Mouse (Mus musculus): ENCODE data around the gene G0s2. TPM values are rescaled to one million over a fixed set of nuclear protein-coding genes. Genes with fewer than 3 reads are reported as not detected.
"Not testable (repeated sequence)": the region's sequence is repeated elsewhere in the genome, so short reads cannot be mapped to it uniquely, and the experiment has no call there.

Gene G0s2
- polyA plus RNA-seq, 1 experiment: 1.5 TPM

DNA sequence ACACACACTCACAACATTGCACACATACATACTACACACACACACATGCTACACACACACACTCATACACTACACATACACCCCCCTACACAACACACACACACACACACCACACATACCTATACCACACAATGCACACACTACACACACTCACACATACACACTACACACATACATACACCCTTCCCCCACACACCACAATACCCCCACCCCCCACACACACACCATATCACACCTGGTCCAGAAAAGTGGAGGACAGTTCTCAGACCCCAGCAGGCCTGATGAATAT, 16.8 kb downstream of the G0s2 start:
- TF ChIP-seq GATA1 (IDR thresholded peaks at IDR 0.05; ENCODE audit: borderline replicate concordance, low read length): no peak
- TF ChIP-seq FLI1 (IDR thresholded peaks at IDR 0.05; ENCODE audit: low read length): no peak
- Histone ChIP-seq H3K4me3 (replicated peaks) (no peak overlapping the region), H3K9me3 (no peaks in the 10 kb centered on the region), H3K27me3 (replicated peaks) (peaks cover 3% of the 10 kb centered on the region), H3K36me3 (replicated peaks; ENCODE audit: low read length) (no peaks in the 10 kb centered on the region), H3K4me1 (no peaks in the 10 kb centered on the region)

GRCm38 (mm10) chr1:193255488-193256288, 17.3 kb downstream of the G0s2 start:
- Histone ChIP-seq H3K27me3 (replicated peaks) (peaks cover 3% of the 10 kb centered on the region), H3K4me3 (replicated peaks) (no peak overlapping the region), H3K9me3 (no peaks in the 10 kb centered on the region), H3K36me3 (replicated peaks; ENCODE audit: low read length) (no peaks in the 10 kb centered on the region), H3K4me1 (no peaks in the 10 kb centered on the region)
- TF ChIP-seq GATA1 (IDR thresholded peaks at IDR 0.05; ENCODE audit: borderline replicate concordance, low read length): no peak
- TF ChIP-seq FLI1 (IDR thresholded peaks at IDR 0.05; ENCODE audit: low read length): no peak

GRCm38 (mm10) chr1:193255032-193255431, 18.0 kb downstream of the G0s2 start:
- no peaks in the 10 kb centered on the region for H3K36me3 ChIP-seq (replicated peaks; ENCODE audit: low read length)
- no peak for TF ChIP-seq GATA1 (IDR thresholded peaks at IDR 0.05; ENCODE audit: borderline replicate concordance, low read length)
- TF ChIP-seq FLI1 (IDR thresholded peaks at IDR 0.05; ENCODE audit: low read length): no peak
- no peaks in the 10 kb centered on the region for H3K4me1 ChIP-seq

DNA sequence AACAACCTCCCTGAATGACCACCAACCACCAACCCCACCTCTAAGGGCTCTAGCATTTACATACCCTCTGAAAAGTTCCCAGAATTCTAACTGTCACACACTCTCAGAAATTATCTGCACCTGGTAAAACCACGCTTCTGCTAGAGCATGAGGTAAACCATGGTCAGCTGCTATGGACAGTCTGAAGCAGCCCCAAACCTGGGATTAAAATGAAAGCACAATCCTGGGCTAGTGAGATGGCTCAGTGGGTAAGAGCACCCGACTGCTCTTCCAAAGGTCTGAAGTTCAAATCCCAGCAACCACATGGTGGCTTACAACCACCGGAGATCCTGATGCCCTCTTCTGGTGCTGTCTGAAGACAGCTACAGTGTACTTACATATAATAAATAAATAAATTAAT, 19.1 kb downstream of the G0s2 start:
- not testable (repeated sequence) for H3K36me3 ChIP-seq (replicated peaks; ENCODE audit: low read length); H3K9me3 ChIP-seq; H3K4me1 ChIP-seq; H3K27me3 ChIP-seq (replicated peaks); H3K4me3 ChIP-seq (replicated peaks)

More at GRCm38 (mm10) chr1:193255032-193255431, 18.0 kb downstream of the G0s2 start:
- Histone ChIP-seq H3K27me3 (replicated peaks) (peaks cover 3% of the 10 kb centered on the region), H3K4me3 (replicated peaks) (no peak overlapping the region), H3K9me3 (peaks cover 1% of the 10 kb centered on the region; the same call in 1 of the 2 replicates)

- no peaks in the 10 kb centered on the region for H3K36me3 ChIP-seq (replicated peaks; ENCODE audit: low read length)
- no peaks in the 10 kb centered on the region for H3K4me1 ChIP-seq
- H3K9me3 ChIP-seq: peaks cover 6% of the 10 kb centered on the region
- peaks cover 1% of the 10 kb centered on the region for H3K27me3 ChIP-seq (replicated peaks)
- no peak overlapping the region for H3K4me3 ChIP-seq (replicated peaks)
- no peak for TF ChIP-seq FLI1 (IDR thresholded peaks at IDR 0.05; ENCODE audit: low read length)
- no peak for TF ChIP-seq GATA1 (IDR thresholded peaks at IDR 0.05; ENCODE audit: borderline replicate concordance, low read length)
These were observed 20.4 kb downstream of the G0s2 start for GRCm38 (mm10) chr1:193252616-193253015.

- H3K27me3 ChIP-seq (replicated peaks): no peaks in the 10 kb centered on the region
- no peak overlapping the region for H3K4me3 ChIP-seq (replicated peaks)
- no peaks in the 10 kb centered on the region for H3K36me3 ChIP-seq (replicated peaks; ENCODE audit: low read length)
- H3K9me3 ChIP-seq: peaks cover 6% of the 10 kb centered on the region
- TF ChIP-seq FLI1 (IDR thresholded peaks at IDR 0.05; ENCODE audit: low read length): no peak
- no peak for TF ChIP-seq GATA1 (IDR thresholded peaks at IDR 0.05; ENCODE audit: borderline replicate concordance, low read length)
- no peaks in the 10 kb centered on the region for H3K4me1 ChIP-seq
These were observed 21.6 kb downstream of the G0s2 start for GRCm38 (mm10) chr1:193251386-193251785.

DNA sequence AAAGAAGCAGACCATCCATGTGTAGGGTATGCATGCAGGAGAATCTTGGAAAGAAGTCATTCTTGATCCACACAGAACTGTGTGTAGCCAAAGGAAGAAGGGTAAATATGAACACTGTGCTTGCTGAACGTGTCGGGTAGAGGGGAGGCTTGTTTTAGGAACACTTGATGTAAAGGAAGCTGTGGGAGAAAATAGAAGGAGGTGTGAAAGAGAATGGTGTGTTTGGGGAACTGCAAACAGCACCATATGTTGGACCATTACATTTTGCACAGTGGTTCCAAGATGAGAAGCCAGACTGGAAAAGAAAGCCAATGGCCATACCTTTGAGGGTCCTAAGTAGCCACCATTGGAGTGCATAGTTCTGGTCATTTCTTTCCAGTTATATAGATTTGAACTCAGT, 23.0 kb downstream of the G0s2 start:
- peaks cover 6% of the 10 kb centered on the region for H3K9me3 ChIP-seq
- TF ChIP-seq FLI1 (IDR thresholded peaks at IDR 0.05; ENCODE audit: low read length) (no peak), GATA1 (IDR thresholded peaks at IDR 0.05; ENCODE audit: borderline replicate concordance, low read length) (no peak)
- no peaks in the 10 kb centered on the region for H3K27me3 ChIP-seq (replicated peaks)
- no peaks in the 10 kb centered on the region for H3K4me1 ChIP-seq
- no peaks in the 10 kb centered on the region for H3K36me3 ChIP-seq (replicated peaks; ENCODE audit: low read length)
- H3K4me3 ChIP-seq (replicated peaks): no peak overlapping the region

DNA sequence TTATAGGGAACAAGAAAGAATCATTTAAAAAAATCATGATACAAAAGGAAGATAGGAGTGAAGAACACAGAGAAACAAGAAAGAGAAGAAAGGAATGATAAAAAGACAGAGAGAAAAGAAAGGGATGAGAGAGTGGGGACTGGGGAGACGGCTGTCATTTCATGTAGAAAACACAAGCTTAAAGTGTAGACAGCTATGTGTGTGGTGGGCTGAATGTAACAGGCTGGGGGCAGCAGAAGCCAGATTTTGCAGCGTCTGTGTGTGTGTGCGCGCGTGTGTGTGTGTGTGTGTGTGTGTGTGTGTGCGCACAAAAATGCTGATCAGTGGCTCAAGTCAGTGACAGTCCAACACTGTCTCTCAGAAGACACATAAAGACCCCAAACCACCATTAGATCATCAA, 28.8 kb downstream of the G0s2 start:
- peaks cover 4% of the 10 kb centered on the region for H3K27me3 ChIP-seq (replicated peaks)
- H3K4me3 ChIP-seq (replicated peaks): no peak overlapping the region
- no peaks in the 10 kb centered on the region for H3K9me3 ChIP-seq
- no peaks in the 10 kb centered on the region for H3K4me1 ChIP-seq
- H3K36me3 ChIP-seq (replicated peaks; ENCODE audit: low read length): no peaks in the 10 kb centered on the region
- TF ChIP-seq GATA1 (IDR thresholded peaks at IDR 0.05; ENCODE audit: borderline replicate concordance, low read length) (no peak), FLI1 (IDR thresholded peaks at IDR 0.05; ENCODE audit: low read length) (no peak)

DNA sequence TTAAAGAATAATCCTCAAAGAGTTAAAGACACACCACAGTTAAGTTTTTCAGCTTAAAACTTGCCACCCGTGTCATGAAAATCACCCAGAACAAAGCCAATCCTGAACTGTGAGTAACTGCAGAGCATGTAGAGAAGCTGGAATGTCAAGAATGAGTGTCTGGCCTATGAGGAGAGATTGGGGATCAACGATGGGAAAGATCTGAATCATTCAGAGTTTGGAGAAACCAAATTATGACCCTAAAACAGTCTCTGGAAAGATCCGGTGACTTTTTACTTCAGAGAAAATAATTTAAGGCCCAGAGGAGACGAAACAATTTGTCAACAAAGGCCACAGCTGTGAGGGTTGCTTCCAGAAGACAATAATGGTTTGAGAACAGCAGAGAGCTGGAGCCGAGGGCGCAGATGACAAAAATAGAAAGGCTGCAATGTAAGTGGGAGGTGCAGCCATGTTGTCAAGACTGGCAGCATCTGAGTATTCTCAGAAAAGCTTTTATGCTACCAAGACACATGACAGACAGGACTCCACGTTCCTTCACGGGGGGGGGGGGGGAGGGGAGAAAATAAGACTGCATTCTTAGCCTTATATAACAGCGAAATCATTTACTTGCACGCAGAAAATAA, 29.3 kb downstream of the G0s2 start:
- Histone ChIP-seq H3K27me3 (replicated peaks) (peaks cover 4% of the 10 kb centered on the region), H3K4me3 (replicated peaks) (no peak overlapping the region), H3K9me3 (no peaks in the 10 kb centered on the region), H3K36me3 (replicated peaks; ENCODE audit: low read length) (no peaks in the 10 kb centered on the region), H3K4me1 (no peaks in the 10 kb centered on the region)
- TF ChIP-seq FLI1 (IDR thresholded peaks at IDR 0.05; ENCODE audit: low read length) (no peak), GATA1 (IDR thresholded peaks at IDR 0.05; ENCODE audit: borderline replicate concordance, low read length) (no peak)

DNA sequence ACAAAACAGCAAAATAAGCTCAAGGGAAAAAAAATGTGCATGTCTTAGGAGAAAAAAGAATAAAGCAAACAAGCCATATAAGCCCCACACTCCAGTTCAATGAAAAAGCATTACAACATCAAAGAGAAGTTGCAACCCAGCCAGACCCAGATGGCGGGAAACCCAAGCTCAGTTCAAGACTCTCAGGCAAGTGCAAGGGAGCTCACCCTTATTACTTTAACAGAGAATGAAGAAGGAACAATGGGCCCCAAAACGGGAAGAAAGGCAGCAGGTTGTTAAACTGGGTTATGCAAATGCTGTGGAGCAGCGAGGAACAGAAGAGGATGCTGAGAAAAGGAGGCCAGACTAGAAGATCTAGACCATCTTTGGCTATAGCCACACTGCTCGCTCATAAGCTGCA, 30.2 kb downstream of the G0s2 start:
- Histone ChIP-seq H3K4me3 (replicated peaks) (no peak overlapping the region), H3K27me3 (replicated peaks) (peaks cover 4% of the 10 kb centered on the region), H3K4me1 (no peaks in the 10 kb centered on the region), H3K9me3 (no peaks in the 10 kb centered on the region), H3K36me3 (replicated peaks; ENCODE audit: low read length) (no peaks in the 10 kb centered on the region)
- TF ChIP-seq GATA1 (IDR thresholded peaks at IDR 0.05; ENCODE audit: borderline replicate concordance, low read length) (no peak), FLI1 (IDR thresholded peaks at IDR 0.05; ENCODE audit: low read length) (no peak)

Data from megakaryocyte, embryonic 14.5 days (primary cell).